Mouse (Mus musculus) ovary, adult 2 months (tissue): ENCODE results near the gene D11Wsu47e. TPM values are rescaled to one million over a fixed set of nuclear protein-coding genes. Genes with fewer than 3 reads are reported as not detected.

Experiments used
- polyA plus RNA-seq: library from polyadenylated mRNA; depleted of rRNA; stranded (reverse); fragments of >200 nt; gene quantifications from 2 replicates; pipeline ENCODE4 v1.2.3, GENCODE M21; 2012; rRNA removed

The D11Wsu47e gene
- polyA plus RNA-seq = 11.2 and 13.2 TPM in 2 replicates

GRCm38 (mm10) chr11:113683957-113684706 is at the start of gene D11Wsu47e, which contains the start of gene Fam104a:
TSS of gene D11Wsu47e (plus strand) at chr11:113684412.
TSS of gene Fam104a (minus strand) at chr11:113684155.

GRCm38 (mm10) chr11:113648690-113649352 is 35.4 kb upstream of the D11Wsu47e start, which contains the start of gene Cog1:
TSS of gene Cog1 (plus strand) at chr11:113649169.

GRCm38 (mm10) chr11:113649353-113650210 is 34.6 kb upstream of the D11Wsu47e start, which contains the start of gene Slc39a11:
TSS of gene Slc39a11 (minus strand) at chr11:113650079.

GRCm38 (mm10) chr11:113709731-113710256 is 25.6 kb downstream of the D11Wsu47e start, which contains the start of gene Cpsf4l:
TSS of gene Cpsf4l (minus strand) at chr11:113710017.

Other genes starting within 250 kb of the D11Wsu47e start
- gene Sstr2, start 65.1 kb upstream of the D11Wsu47e start, polyA plus RNA-seq = 0.51 and 1.1 TPM in 2 replicates
- gene Cog1, start 35.2 kb upstream of the D11Wsu47e start, polyA plus RNA-seq = 53.4 and 53.5 TPM in 2 replicates
- 24.7 and 36.0 TPM in 2 replicates for gene Slc39a11, start 34.3 kb upstream of the D11Wsu47e start, polyA plus RNA-seq
- 45.0 and 49.7 TPM in 2 replicates for gene Fam104a, start 257 bp upstream of the D11Wsu47e start, polyA plus RNA-seq
- 15.8 and 18.7 TPM in 2 replicates for gene Cpsf4l, start 25.6 kb downstream of the D11Wsu47e start, polyA plus RNA-seq
- gene Cdc42ep4, start 67.5 kb downstream of the D11Wsu47e start, polyA plus RNA-seq = 55.9 and 65.4 TPM in 2 replicates